Mouse (Mus musculus): ENCODE measurements around the gene Abce1. TPM values are rescaled to one million over a fixed set of nuclear protein-coding genes. Genes with fewer than 3 reads are reported as not detected.

Gene Abce1
- polyA plus RNA-seq, 2 experiments: 65.9 to 87.5 TPM

DNA sequence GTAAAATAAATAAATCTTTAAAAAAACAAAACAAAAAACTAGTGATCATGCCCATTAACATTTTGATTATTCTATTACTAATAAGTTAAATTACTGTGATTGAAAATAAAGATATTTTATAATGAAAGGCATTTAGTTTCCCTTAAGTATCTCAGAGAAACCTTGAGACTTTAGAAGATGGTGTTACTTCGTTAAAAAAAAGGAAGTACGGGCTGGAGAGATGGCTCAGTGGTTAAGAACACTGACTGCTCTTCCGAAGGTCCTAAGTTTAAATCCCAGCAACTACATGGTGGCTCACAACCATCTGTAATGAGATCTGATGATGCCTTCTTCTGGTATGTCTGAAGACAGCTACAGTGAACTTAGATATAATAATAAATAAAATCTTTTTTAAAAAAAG is 74.3 kb downstream of the Abce1 start:
- no peak overlapping the region for H3K4me3 ChIP-seq (replicated peaks; ENCODE audit: low read length)
- no peaks in the 10 kb centered on the region for H3K9me3 ChIP-seq (ENCODE audit: control insufficient read depth, low read length)
- ATAC-seq (ENCODE audit: low FRiP score, low read depth) (no peak), DNase-seq (ENCODE audit: low spot score) (no peak)
- peaks cover 18% of the 10 kb centered on the region for H3K4me1 ChIP-seq (ENCODE audit: control insufficient read depth, insufficient read depth, low read length)
- no peak overlapping the region for H3K27ac ChIP-seq (replicated peaks; ENCODE audit: low read depth, low read length)
- WGBS: 83% methylated on average over 3 of the region's 3 CpGs
- H3K27me3 ChIP-seq (ENCODE audit: control insufficient read depth, insufficient read depth, low read length): no peaks in the 10 kb centered on the region
- no peak for TF ChIP-seq POLR2A (IDR thresholded peaks at IDR 0.05; ENCODE audit: borderline replicate concordance, extremely low read depth, insufficient read depth, insufficient read length)
- H3K4me2 ChIP-seq (replicated peaks; ENCODE audit: low read depth, low read length, severe bottlenecking): no peak overlapping the region
- no peaks in the 10 kb centered on the region for H3K36me3 ChIP-seq (ENCODE audit: control insufficient read depth, insufficient read depth, low read length)
- H3K9ac ChIP-seq (ENCODE audit: low read depth, low read length, severe bottlenecking): no peak overlapping the region

DNA sequence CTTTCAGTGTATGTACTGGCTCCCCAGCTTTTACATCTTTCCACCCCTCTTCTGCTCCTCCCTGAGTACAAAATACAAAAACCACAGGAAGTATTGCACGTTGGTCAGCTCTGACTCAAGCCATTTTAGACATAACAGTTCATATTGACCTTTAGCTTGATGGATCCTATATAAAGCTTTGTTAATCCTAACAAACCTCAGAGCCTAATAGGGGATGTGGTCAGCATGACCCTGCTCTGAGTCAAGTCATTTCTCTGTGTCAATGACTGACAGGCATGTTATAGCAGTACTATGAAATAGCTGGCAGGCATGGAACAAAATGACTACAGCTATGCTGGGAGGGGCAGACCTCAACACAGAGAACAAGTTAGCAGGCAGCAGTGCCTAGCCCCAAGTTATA is 75.4 kb downstream of the Abce1 start:
- Histone ChIP-seq H3K9me3 (ENCODE audit: control insufficient read depth, low read length) (no peaks in the 10 kb centered on the region), H3K4me2 (replicated peaks; ENCODE audit: low read depth, low read length, severe bottlenecking) (no peak overlapping the region), H3K4me3 (replicated peaks; ENCODE audit: low read length) (no peak overlapping the region), H3K36me3 (ENCODE audit: control insufficient read depth, insufficient read depth, low read length) (no peaks in the 10 kb centered on the region), H3K4me1 (ENCODE audit: control insufficient read depth, insufficient read depth, low read length) (peaks cover 8% of the 10 kb centered on the region), H3K27me3 (ENCODE audit: control insufficient read depth, insufficient read depth, low read length) (no peaks in the 10 kb centered on the region), H3K27ac (replicated peaks; ENCODE audit: low read depth, low read length) (no peak overlapping the region), H3K9ac (ENCODE audit: low read depth, low read length, severe bottlenecking) (no peak overlapping the region)
- DNase-seq (ENCODE audit: low spot score) (no peak), ATAC-seq (ENCODE audit: low FRiP score, low read depth) (no peak)
- TF ChIP-seq POLR2A (IDR thresholded peaks at IDR 0.05; ENCODE audit: borderline replicate concordance, extremely low read depth, insufficient read depth, insufficient read length): no peak
- WGBS: 81% methylated on average over 1 of the region's 1 CpGs

DNA sequence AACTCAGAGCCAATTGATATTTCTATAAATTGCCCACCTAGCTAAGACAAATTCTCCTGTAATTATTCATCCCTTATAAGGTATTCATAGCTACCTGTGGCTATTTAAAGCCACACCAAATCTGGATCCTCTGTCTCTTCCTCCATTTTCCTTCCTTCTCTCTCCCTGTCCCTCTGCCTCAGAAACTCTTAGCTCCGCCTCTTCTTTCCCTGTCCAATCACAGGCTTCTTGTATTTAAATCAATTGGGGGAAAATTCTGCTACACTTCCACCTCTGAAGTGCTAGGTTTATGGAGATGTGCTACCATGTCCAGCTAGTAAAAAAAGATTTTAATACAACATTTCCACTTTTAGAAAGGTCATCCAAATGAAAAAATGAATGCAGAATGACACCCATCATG is 76.0 kb downstream of the Abce1 start:
- DNase-seq (ENCODE audit: low spot score): no peak
- Histone ChIP-seq H3K4me1 (ENCODE audit: control insufficient read depth, insufficient read depth, low read length) (peaks cover 5% of the 10 kb centered on the region; the same call in 1 of the 2 replicates), H3K4me3 (replicated peaks; ENCODE audit: low read length) (no peak overlapping the region), H3K27me3 (ENCODE audit: control insufficient read depth, insufficient read depth, low read length) (no peaks in the 10 kb centered on the region), H3K27ac (replicated peaks; ENCODE audit: low read depth, low read length) (no peak overlapping the region), H3K9me3 (ENCODE audit: control insufficient read depth, low read length) (no peaks in the 10 kb centered on the region), H3K9ac (ENCODE audit: low read depth, low read length, severe bottlenecking) (no peak overlapping the region), H3K36me3 (ENCODE audit: control insufficient read depth, insufficient read depth, low read length) (no peaks in the 10 kb centered on the region), H3K4me2 (replicated peaks; ENCODE audit: low read depth, low read length, severe bottlenecking) (no peak overlapping the region)
- 95% methylated on average over 1 of the region's 1 CpGs for WGBS
- ATAC-seq (ENCODE audit: low FRiP score, low read depth): no peak
- no peak for TF ChIP-seq POLR2A (IDR thresholded peaks at IDR 0.05; ENCODE audit: borderline replicate concordance, extremely low read depth, insufficient read depth, insufficient read length)

Other genes starting within 250 kb of the Abce1 start
- 26.2 and 29.1 TPM in 2 replicates for gene Otud4, start 72.1 kb downstream of the Abce1 start, polyA plus RNA-seq (2012; rRNA removed)
- 20.9 and 21.4 TPM in 2 replicates for gene Otud4, start 72.1 kb downstream of the Abce1 start, polyA plus RNA-seq (2014; fragmentation: Nextera tagmentation; extraction: Ambion mirVana)
- 7.3 and 13.9 TPM in 2 replicates for gene Anapc10, start 80 bp upstream of the Abce1 start, polyA plus RNA-seq (2012; rRNA removed)
- gene Anapc10, start 80 bp upstream of the Abce1 start, polyA plus RNA-seq (2014; fragmentation: Nextera tagmentation; extraction: Ambion mirVana): 39.2 and 41.1 TPM in 2 replicates